Mouse (Mus musculus) midbrain, embryonic 16.5 days (tissue): Measurements from ENCODE around the gene Efna4. TPM values are rescaled to one million over a fixed set of nuclear protein-coding genes. Genes with fewer than 3 reads are reported as not detected.

Experiments used
- ATAC-seq: fragments of 200-750 bp; cut with Nextera tagmentation; 2 replicates; pipeline ENCODE4 v1.8.0; 2017; ENCODE audit warnings: moderate TSS enrichment
- H3K27ac ChIP-seq: fragments of 300-500 bp; sonication (generic); 2 replicates; pipeline ENCODE4 v1.5.1; 2014; ENCODE audit warnings: mild to moderate bottlenecking, low read length, mixed read lengths
- H3K27me3 ChIP-seq: fragments of 300-500 bp; sonication (generic); 2 replicates; pipeline ENCODE4 v1.6.1; 2014; ENCODE audit warnings: low read depth, low read length, mixed read lengths; ENCODE audit not compliant: control insufficient read depth, insufficient read depth
- H3K36me3 ChIP-seq: fragments of 300-500 bp; sonication (generic); 2 replicates; pipeline ENCODE4 v1.6.1; 2014; ENCODE audit warnings: mild to moderate bottlenecking, low read length, moderate library complexity, mixed read lengths; ENCODE audit not compliant: control insufficient read depth, insufficient read depth
- H3K4me1 ChIP-seq: fragments of 300-500 bp; sonication (generic); 2 replicates; pipeline ENCODE4 v1.6.1; 2014; ENCODE audit warnings: mild to moderate bottlenecking, low read length, mixed read lengths; ENCODE audit not compliant: control insufficient read depth, insufficient read depth
- H3K4me2 ChIP-seq: fragments of 300-500 bp; sonication (generic); 2 replicates; pipeline ENCODE4 v1.6.1; 2014; ENCODE audit warnings: mild to moderate bottlenecking, low read length, mixed read lengths
- H3K4me3 ChIP-seq: fragments of 300-500 bp; sonication (generic); 2 replicates; pipeline ENCODE4 v1.5.1; 2014; ENCODE audit warnings: low read depth, mild to moderate bottlenecking, low read length, moderate library complexity, mixed read lengths
- H3K9ac ChIP-seq: fragments of 300-500 bp; sonication (generic); 2 replicates; pipeline ENCODE4 v1.6.1; 2014; ENCODE audit warnings: low read depth, low read length, mixed read lengths
- H3K9me3 ChIP-seq: fragments of 300-500 bp; sonication (generic); replicated peaks from 2 replicates; pipeline ENCODE4 v1.6.1; 2014; ENCODE audit warnings: mild to moderate bottlenecking, low read length, mixed read lengths; ENCODE audit not compliant: control insufficient read depth, poor library complexity, severe bottlenecking
- WGBS: fragments of 180-500 bp; shearing (Covaris S2); extraction: QIAGEN DNeasy Blood & Tissue Kit; methylation state at CpG from one replicate; pipeline ENCODE4 v1.1.7; 2014; 5-methylcytosine and 5-hydroxymethylcytosine counted together
- polyA plus RNA-seq: library from polyadenylated mRNA; unstranded; fragments of >200 nt; fragmentation: Nextera tagmentation; extraction: Ambion mirVana; gene quantifications from 2 replicates; pipeline ENCODE4 v1.2.1, GENCODE M21; 2015

Gene Efna4
- polyA plus RNA-seq, result 3.7 and 4.2 TPM in 2 replicates

- WGBS, result 1% methylated on average over 39 of the region's 44 CpGs
- Histone ChIP-seq H3K27me3 (no peaks in the 10 kb centered on the region), H3K4me3 (peak within 1 kb of the TSS; percentile 75), H3K4me2 (peak within 1 kb of the TSS; percentile 97), H3K9me3 (no peaks in the 10 kb centered on the region), H3K36me3 (no peaks in the 10 kb centered on the region), H3K9ac (peak within 1 kb of the TSS; percentile 80), H3K27ac (peak within 1 kb of the TSS; percentile 59), H3K4me1 (peaks cover 35% of the 10 kb centered on the region)
- ATAC-seq, result peak; percentile 63
These were observed at the start of gene Efna4 for GRCm38 (mm10) chr3:89337721-89338578. Gene Efna4 (minus strand): TSS chr3:89338028.

- Histone ChIP-seq H3K36me3 (no peaks in the 10 kb centered on the region), H3K9me3 (no peaks in the 10 kb centered on the region), H3K4me1 (peaks cover 11% of the 10 kb centered on the region), H3K27ac (no peak overlapping the region), H3K4me3 (no peak overlapping the region), H3K27me3 (no peaks in the 10 kb centered on the region), H3K4me2 (no peak overlapping the region), H3K9ac (no peak overlapping the region)
- no peak for ATAC-seq
- WGBS, result 54% methylated on average over 17 of the region's 17 CpGs
These were observed 48.9 kb upstream of the Efna4 start for GRCm38 (mm10) chr3:89386438-89387420.

GRCm38 (mm10) chr3:89385451-89385850 lies 47.6 kb upstream of the Efna4 start:
- no peak overlapping the region for H3K27ac ChIP-seq
- H3K27me3 ChIP-seq, result no peaks in the 10 kb centered on the region
- no peaks in the 10 kb centered on the region for H3K9me3 ChIP-seq
- no peaks in the 10 kb centered on the region for H3K36me3 ChIP-seq
- H3K4me3 ChIP-seq, result no peak overlapping the region
- no peak for ATAC-seq
- H3K9ac ChIP-seq, result no peak overlapping the region
- whole genome bisulfite sequencing, result 46% methylated on average over 9 of the region's 11 CpGs
- no peaks in the 10 kb centered on the region for H3K4me1 ChIP-seq
- no peak overlapping the region for H3K4me2 ChIP-seq

- no peak for ATAC-seq
- no peak overlapping the region for H3K4me2 ChIP-seq
- H3K9ac ChIP-seq, result no peak overlapping the region
- no peak overlapping the region for H3K27ac ChIP-seq
- H3K9me3 ChIP-seq, result no peaks in the 10 kb centered on the region
- H3K36me3 ChIP-seq, result no peaks in the 10 kb centered on the region
- no peaks in the 10 kb centered on the region for H3K4me1 ChIP-seq
- no peak overlapping the region for H3K4me3 ChIP-seq
- 42% methylated on average over 12 of the region's 12 CpGs for WGBS
- H3K27me3 ChIP-seq, result no peaks in the 10 kb centered on the region
These were observed 46.7 kb upstream of the Efna4 start for GRCm38 (mm10) chr3:89384331-89385076.

GRCm38 (mm10) chr3:89383651-89384255 lies 45.9 kb upstream of the Efna4 start:
- Histone ChIP-seq H3K4me3 (no peak overlapping the region), H3K4me2 (no peak overlapping the region), H3K9me3 (no peaks in the 10 kb centered on the region), H3K9ac (no peak overlapping the region), H3K27me3 (no peaks in the 10 kb centered on the region), H3K27ac (no peak overlapping the region), H3K4me1 (no peaks in the 10 kb centered on the region; the same call in 1 of the 2 replicates), H3K36me3 (no peaks in the 10 kb centered on the region)
- 94% methylated on average over 5 of the region's 5 CpGs for WGBS
- no peak for ATAC-seq

GRCm38 (mm10) chr3:89382950-89383349 lies 45.1 kb upstream of the Efna4 start:
- H3K27me3 ChIP-seq, result no peaks in the 10 kb centered on the region
- no peaks in the 10 kb centered on the region for H3K9me3 ChIP-seq
- 90% methylated on average over 5 of the region's 5 CpGs for WGBS
- H3K4me3 ChIP-seq, result no peak overlapping the region
- peaks cover 3% of the 10 kb centered on the region; the same call in 1 of the 2 replicates for H3K4me1 ChIP-seq
- no peak for ATAC-seq
- H3K27ac ChIP-seq, result no peak overlapping the region
- no peaks in the 10 kb centered on the region for H3K36me3 ChIP-seq
- H3K9ac ChIP-seq, result no peak overlapping the region
- H3K4me2 ChIP-seq, result no peak overlapping the region

GRCm38 (mm10) chr3:89382033-89382882 lies 44.4 kb upstream of the Efna4 start:
- Histone ChIP-seq H3K4me2 (no peak overlapping the region), H3K27ac (no peak overlapping the region), H3K4me3 (no peak overlapping the region), H3K27me3 (no peaks in the 10 kb centered on the region), H3K36me3 (no peaks in the 10 kb centered on the region), H3K9me3 (no peaks in the 10 kb centered on the region), H3K4me1 (peaks cover 3% of the 10 kb centered on the region; the same call in 1 of the 2 replicates), H3K9ac (no peak overlapping the region)
- no peak for ATAC-seq
- 88% methylated on average over 9 of the region's 9 CpGs for WGBS
